Mouse (Mus musculus) layer of hippocampus, adult 9-11 months (tissue): Measurements from ENCODE around the gene Celsr1.

ENCODE experiments used
- DNase-seq: peaks from one replicate; pipeline ENCODE4 v3.0.0; 2022

Gene Celsr1

DNA sequence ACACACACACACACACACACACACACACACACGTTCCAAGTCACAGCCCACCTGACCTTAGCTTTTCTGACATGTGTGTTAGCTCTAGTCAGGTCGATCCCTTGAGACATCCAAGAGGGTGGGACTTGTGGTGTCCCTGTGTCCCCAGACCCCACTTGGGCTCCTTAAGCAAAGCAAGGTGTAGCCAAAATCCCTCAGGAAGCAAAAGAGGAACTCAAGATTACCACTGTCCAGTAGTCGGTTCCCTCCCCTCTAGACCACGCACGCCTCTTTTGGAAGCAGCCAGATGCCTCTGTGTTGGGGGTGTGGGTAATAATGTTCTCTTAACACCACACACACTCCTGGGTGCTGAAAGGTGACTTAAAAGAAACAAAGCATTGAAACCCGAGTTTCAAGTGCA, 80.1 kb downstream of the Celsr1 start:
- DNase-seq = no peak

DNA sequence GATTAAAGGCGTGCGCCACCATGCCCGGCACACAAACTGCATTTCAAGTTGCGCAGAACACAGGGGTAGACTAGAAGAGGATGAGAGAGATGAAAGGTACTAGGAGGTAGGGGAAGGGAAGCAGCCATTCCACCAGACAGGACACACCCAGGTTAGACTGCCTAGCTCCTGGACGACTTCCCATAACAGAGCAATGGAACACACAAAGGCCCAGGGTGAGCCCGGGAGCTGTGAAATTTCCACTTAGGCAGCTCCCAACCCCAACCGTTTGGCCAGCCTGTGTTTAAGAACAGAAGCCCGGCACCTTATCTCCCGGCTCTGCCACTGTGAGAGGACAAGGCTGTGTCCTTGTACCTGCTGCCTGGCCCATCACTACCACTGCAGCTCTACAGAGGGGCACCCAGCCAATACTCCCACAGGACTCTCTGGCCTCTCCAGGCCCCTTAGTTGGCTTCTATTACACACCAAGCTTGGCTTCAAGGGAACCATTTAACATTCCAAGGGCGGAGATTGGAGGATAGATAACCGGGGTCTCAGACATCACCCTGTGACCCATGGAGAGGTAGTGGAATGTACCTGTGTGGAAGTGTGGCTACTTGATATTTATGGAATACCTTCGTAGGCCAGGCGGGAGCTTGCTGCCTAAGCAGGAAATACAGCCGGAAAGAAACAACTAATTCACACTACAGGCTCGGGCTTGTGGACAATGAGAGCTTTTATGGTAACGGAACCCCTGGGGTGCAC, 84.0 kb downstream of the Celsr1 start:
- DNase-seq = no peak

DNA sequence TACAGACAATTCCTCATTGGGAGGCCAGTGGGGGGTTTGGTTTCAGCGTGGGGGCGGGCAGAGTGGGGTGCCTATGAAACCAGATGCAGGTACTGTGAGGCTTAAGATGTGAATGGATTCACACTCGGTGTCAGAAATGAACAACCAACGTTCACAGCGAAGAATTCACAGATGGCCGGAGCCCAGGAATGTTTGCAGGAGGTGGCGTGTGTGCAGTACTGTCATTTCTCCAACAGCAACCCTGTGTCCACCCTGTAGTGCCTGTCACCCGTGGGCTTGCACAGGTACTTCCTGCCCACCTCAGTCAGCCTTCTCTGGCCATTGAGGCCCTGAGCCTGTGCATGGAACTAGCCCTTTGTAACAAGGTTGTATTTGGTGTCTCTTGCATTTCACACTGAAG, 85.6 kb downstream of the Celsr1 start:
- DNase-seq = no peak

DNA sequence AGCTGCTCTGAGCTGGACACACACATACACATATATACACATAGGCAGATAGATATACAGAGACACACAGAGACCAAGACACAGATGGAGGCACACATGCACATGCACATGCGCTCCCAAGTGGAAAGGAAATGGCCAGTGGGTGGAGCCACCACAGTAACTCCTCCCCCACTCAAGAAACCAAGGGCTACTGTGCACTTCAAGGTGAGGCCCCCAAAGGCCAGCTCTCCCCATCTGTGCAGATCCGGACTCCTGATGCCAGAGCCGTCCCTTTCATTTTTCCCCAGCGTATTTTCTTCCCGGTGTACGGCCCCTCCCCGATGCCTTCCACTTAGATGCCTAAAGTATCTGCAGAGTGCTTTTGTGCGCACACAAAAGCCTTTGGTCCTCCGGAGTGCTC, 86.0 kb downstream of the Celsr1 start:
- DNase-seq = no peak

DNA sequence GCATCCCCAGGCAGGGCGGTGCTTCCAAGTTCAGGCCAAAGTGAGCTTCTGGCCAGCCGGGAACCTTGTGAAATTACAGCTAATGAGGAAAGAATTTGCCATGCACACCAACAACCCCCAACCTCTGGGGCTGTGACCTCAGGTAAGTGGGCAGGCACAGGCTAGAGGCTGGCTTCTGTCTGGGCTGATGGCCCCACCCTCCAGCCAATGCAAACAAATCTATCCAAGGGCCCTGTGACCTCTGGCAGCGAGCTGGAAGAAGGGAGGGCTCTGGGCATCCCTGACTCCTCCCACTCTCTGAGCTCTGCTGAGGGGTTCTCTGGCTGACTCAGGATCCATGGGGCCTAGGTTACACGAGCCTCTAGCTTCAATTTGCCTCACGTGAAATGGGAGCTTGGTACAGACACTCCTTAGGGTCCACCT, 97.9 kb downstream of the Celsr1 start:
- DNase-seq = no peak

DNA sequence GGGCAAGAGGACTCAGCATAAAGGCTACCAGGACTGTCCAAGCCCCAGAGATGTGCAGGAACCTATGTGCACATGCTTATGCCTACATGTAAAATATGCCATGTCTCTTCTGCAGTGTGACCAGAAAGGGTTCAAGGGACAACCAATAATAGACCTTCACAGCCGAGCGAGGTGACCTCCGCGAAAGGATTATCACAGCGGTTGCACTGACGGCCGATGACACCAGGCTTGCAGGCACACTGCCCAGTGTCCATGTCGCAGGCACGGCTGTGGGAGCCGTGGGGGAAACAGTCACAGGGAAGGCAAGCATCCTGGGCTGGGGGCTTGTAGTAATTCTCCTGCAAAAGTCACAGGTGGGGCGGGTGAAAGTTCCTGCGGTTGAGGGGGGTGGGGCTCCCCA, 105.4 kb downstream of the Celsr1 start:
- no peak for DNase-seq

DNA sequence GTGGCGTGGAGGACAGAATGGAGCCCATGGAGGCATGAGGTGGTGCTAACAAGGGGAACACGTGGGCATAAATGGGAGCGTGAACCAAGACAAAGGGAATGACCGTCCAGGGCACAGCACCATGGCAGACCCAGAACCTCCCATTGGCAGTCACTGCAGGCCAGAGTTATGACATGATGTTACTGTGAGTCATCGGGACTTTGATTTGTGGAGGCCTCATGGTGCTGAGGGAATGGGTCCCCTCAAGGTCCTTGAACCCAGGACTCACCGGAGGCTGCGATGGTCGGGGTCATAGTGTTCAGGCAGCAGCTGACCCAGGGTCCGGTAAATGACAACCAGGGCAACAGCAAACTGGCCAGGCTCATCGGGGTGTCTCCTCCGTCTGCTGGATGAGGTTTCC, 111.7 kb downstream of the Celsr1 start:
- DNase-seq = no peak

DNA sequence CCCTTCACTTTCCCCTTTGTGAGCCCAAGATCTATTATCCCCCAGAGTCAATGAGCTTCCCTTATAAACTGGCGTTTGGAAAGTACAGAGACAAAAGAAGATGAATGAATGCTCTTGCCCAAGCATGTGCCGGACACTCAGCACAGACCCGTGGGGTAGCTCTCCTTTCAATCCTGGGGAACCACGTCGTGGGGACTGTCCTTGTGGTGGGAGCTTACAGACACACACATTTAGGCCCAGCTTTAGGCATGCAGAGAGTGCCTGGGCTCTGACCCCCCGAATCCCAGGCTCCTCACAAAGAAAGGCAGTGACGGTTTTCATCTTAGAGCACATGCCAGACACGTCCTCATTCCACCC, 113.7 kb downstream of the Celsr1 start:
- DNase-seq = no peak

DNA sequence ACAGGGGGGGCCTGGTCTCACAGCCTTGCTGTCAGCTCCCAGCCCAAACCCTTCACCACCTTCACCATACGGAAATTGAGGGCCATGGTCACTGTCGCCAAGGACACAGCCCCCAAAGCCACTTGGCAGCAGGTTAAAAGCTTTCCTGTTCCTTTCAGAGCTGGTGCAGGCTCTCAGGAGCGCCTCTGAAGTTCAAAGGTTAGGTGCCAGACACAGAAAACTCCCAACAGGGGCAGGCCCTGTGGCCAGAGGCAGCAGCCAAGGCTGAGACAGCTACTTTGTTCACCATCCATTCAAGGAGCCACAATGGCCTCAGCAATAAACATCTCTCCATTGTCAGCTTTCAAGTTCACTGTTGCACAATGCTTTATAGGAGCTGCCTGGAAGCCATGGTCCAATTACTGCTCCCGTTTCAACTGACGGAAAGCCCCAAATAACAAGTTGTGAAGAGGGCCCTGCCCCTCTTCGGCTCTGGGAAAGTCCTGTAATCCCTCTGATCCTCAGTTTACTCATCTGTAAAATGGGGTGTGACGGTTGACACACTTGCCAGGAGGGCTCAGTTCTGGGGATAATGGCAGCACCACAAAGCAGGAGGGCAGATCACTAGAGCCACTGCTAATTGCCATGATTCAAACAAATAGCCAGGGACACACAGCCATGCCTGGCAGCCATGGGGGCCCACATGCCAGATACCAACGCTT, 114.2 kb downstream of the Celsr1 start:
- no peak for DNase-seq

DNA sequence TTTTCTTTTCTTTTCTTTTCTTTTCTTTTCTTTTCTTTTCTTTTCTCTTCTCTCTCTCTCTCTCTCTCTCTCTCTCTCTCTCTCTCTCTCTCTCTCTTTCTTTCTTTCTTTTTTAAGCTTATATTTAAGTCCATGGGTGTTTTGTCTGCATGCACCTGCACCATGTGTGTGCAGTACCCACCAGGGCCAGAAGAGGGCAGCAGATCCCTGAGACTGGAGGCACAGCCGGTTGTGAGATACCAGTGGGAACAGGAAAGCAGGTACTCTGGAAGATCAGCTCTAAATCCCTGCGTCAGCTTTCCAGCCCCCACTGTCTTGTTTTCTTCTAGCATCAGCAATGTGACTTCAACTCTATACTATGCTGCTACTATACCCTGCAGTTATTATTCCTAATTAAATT, 120.0 kb downstream of the Celsr1 start:
- DNase-seq = no peak

DNA sequence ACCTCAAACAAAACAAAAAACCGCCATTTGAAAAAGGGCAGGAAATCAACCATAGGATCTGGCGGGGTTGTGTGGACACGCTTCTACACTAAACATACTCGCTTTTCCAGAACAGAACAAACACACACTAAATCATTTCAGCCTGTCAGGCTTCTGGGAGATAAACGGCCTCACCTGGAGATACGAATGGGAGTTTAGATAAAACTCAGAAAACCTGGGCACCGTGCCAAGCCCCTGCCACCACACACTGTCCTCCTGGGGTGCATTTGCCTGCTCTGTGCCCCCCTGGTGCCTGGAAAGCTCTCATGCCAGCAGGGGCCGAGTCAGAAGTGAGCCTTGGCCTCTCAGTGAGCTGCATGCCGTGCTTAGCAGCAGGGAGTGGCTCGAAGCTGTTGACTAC, 123.6 kb downstream of the Celsr1 start:
- no peak for DNase-seq

DNA sequence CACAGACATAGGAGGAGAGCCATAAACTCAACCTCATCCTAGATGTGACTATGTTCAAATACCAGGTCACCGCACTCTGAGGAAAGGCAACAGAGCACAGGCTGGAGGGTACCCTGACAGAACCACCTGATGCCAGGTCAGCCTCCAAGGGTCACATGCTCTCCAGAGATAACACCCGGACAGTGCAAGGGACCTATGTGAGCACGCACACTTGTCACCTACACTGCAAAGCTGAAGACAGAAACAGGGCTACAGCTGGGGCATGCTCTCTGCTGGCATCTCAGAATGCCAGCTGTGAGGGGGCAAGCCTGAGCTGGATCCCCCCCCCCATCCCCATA, 124.1 kb downstream of the Celsr1 start:
- no peak for DNase-seq

DNA sequence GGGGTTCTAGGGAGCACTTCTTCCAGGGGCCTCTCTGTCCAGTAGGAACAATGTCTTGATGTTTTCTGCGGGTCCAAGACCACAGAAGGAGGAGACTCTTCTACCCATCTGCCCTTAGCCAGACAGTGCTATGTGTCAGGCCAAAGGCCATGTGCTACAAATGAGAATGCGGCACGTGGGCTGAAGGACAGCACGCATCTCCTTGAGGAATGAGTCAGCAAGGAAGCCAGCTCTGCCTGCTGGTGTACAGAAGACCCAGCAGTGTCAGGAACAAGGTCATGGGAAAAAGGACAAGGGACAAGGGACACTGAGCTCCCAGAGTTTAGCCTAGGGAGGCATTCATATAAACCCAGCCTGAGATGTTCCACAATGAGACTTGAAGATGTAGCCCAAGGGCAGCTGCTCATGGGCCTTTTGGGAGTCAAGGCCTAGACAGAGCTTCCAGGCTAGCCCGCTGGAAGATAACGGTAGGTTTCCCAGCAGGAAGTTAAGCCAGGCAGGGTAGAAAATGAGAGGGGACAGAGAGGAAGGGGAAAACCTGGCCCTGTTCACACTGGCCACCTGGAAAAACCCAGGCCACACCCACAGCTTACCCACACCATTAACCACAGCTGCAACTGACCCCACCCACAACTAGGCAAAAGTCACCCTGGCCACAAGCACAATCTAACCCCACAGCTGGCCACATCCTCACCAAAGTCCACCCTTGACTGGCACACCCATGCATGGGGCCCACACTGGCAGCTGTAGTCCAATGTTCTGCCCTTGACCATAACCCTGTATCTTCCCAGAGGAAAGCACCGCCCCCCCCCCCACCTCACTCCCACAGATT, 124.7 kb downstream of the Celsr1 start:
- no peak for DNase-seq

DNA sequence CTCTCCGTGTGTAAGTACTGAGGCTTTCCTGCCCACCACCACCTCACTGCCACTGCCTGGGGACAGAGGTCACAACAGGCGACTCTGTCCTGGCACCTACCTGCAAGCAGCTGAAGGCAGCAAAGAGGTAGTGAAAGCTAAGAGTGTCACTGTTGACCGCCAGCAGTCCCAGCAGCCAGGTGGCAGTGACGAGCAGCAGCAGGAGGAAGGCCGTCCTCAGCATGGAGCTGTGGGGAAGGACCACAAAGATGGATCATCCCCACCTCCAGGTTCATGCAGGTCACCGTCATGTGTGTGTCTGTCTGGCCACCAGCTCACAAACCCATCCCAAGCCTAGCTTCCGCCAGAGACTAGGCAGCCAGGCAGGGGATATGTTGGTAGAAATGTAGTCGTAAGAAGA, 129.8 kb downstream of the Celsr1 start:
- no peak for DNase-seq

DNA sequence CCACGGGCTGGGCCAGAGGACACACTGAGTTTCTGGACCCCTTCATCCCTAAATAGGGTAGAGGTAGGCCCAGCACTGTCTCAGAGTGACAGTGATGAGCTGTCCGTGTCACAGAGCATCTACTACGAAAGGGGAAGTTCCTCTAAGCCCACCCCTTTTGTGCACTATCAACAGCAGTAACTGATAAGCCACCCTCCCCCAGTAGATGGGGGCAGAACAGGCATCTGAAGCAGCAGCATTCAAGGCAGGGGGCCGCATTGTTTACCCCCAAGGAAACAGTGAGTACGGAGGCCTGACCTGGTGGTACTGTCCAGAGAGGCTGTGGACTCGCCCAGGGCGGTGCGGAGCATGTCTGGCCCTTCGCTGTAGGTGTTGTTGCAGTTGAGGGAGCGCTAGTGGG, 131.1 kb downstream of the Celsr1 start:
- DNase-seq = no peak

DNA sequence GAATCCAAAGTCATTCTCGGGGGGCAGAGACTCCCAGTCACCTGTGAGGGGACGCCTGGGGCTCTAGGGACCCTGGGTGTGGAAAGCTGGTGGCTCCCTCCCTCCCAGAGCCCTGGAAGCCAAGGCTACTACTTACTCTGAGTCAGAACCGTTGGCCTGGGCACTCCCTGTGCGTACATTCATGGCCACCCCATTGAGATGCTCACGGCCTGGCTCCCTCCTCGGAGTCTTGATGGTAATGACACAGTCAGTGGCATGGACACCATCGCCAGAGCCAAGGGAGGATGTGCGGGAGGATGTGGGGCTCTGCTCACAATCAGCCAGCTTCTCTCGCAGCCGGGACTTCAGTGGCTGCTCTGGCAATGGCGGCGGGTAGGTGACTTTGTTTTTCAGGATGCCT, 132.8 kb downstream of the Celsr1 start:
- DNase-seq = no peak

DNA sequence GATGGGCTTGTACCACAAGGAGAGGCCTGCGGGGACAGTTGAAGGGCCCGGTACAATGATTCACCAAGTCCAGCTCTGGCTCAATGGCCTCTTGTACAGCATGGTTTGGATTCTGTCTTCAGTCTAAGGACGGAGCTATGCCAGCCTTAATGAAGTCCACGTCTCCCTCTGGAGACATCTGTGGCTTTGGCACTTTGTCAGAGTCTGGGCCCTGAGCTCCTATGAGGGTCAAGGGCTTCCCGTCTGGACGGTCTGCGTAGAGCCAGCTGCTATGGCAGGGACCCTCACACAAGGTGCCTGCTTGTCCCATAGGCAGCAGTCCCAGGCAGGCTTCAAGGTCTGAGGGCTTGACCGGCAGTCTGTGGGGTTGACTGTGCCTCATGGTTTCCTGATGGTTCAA, 133.3 kb downstream of the Celsr1 start:
- DNase-seq = no peak

DNA sequence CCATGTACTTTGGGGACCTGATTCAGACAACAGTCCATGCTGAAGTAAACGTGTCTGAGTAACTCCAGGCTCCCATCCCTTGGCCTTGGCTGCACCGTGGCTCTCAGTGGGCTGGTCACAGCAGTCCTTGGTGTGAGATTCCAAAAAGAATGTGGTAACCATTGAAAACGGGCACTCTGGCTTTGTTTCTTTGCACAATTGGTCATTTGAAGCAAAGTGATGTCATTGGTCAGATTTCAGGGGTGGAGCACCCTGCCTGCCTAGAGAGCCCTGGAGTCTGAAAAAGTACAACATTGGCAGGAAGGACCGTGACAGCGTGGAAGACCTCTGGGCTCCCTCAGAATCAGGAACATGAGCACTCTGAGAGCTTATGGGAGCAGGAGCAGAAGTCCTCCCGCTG, 134.2 kb downstream of the Celsr1 start:
- DNase-seq = no peak

DNA sequence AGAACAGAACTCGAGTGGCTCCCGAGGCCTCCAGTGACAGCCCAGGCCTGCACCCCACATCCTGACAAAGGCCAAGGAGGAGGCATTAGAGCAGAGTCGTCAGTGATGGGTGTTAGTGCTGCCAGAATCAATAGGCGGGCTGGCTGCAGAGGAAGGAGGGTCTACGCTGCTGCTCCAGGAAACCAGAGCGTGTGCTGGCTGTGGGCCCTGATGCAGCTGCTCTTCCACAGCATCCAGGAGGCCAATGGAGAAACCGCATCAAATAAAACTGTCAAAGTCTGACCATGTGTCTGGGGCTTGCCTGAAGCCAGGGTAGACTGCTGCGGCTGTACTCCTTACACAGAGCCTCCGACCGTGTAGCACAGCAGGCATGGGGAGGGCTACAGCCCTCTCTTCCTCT, 136.5 kb downstream of the Celsr1 start:
- no peak for DNase-seq

DNA sequence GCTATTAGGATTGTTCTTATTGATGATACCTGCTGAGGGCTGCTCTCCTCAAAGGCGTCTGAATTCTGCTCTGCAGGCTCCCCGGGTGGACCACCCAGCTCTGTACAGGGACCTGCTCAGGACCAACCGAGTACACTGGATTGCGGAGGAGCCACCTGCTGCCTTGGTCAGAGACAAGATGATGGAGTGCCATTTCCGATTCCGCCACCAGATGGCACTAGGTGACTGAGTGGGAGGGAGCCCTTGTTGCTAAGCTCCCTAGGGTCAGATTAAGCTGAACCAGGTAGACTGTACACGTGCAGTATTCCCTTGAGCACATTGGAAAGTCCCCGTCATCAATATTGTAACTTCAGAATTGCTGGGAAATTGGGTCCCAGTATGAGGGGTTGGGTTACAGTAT, 137.3 kb downstream of the Celsr1 start:
- peak; percentile 48 for DNase-seq

DNA sequence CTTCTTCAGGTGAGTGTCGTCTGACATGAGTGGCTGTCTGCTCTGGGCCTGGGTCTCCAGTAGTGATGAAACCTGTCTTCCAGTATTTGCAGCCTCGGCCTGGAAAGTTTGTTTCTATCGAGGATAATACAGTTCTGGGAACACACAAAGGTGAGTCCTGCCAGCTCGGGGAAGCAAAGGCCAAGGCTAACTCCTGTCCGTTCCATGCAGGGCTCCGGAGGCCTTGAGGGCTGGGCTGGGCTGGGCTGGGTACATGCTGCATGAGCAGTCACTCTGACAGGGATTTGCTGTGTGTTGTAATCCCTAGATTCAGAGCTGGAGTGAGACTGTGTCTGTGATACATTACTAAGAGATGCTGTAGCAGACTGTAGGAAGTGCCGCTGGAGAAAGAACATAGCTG, 139.7 kb downstream of the Celsr1 start:
- no peak for DNase-seq

DNA sequence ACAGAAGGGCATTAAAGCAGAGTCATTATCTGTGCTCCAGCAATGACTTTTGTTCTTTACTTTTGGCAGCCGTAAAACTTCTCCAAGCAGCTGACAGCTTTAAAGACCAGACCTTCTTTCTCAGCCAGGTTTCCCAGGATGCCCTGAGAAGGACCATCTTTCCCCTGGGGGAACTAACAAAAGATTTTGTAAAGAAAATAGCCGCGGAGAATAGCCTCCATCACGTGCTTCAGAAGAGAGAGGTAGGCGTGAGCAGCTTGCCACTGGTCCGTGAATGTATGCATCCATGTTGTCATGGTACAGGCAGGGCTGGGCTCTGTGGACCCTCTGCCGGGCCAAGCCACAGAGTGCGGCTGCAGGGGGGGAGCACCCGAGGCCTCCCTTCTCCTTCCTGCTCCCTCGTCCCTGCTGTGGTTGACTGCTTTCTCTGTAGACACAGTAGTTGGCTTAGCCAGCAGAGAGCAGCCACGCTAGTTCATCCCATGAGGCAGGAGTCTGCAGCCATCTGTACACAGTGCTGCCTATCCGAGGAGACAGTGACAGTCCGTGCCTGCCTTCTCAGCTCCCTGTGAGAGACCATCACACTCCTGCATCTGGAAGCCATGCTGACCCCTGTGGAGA, 141.0 kb downstream of the Celsr1 start:
- DNase-seq = no peak

DNA sequence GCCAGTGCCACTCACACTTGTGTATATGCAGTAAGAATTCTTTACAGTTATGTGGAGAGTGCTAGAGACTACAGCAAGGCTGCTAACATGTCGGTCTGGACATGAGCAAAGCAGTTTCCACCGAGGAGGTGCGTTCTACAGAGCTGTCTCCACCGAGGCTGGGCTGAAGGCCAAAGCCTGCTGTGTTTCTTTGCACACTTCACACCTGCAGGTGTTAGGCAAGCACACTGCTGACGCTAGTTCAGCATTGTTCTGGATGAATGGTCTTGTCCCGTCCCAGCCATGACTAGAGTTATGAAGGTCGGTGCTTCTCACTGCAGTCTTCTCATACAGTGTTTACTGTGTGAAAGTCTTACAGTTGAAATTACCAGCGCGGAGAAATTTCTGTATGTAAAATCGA, 141.6 kb downstream of the Celsr1 start:
- DNase-seq = no peak

DNA sequence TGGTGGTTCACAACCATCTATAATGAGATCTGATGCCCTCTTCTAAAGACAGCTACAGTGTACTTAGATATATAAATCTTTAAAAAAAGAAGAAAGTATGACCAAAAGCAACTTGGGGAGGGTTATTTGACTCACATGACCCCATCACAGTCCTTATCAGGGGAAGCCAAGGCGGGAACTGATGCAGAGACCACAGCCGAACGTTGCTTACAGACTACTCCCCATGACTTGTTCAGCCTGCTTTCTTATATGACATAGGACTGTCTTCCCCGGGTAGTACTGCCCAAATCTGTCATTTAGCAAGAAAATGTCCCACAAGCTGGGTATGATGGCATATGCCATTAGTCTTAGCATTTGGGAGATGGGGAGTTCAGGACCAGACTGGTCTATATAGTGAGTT, 144.3 kb downstream of the Celsr1 start:
- DNase-seq = no peak
